Mouse (Mus musculus): Measurements from ENCODE around the gene Zscan18.
"Not testable (repeated sequence)": the region's sequence is repeated elsewhere in the genome, so short reads cannot be mapped to it uniquely, and the experiment has no call there.

Zscan18 gene

DNA sequence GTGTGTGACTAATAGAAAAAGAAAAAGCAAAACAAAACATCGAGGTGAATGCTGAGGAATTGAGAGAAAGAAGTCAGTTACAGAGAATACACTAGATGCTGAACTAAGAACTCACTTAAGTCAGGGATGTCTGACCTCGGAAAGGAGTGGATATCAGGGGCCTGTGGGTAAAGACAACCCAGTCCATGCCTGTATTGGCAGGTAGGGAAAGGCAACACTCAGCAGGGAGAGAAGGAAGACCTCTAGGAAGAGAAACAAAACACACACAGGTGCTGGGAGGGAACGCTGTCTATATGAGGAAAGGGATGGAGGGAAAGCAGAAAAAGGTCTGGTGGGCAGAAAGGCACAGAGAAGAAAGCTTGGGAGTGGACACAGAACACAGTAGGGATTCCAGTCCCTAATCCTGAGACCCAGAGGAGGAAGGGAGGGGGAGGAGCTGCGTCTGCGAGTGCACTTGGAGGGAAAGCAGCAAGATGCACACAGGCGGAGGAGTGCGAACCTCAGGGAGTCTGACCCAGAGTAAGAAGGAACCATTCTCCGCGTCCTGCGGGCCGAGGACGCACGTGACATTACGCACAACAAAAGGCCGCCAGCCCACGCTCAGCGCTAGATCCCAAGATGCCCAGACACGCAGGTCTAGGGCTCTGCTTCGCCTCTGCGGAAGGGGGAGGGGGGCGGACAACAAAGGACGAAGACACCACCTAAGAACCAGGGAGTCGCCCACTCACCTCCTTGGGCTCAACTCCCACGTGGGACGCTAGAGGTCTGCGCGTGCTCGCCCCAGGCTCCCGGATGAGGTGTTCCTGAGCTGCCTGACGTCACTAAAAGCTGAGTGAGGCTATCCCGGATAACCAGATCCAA is at the start of gene Zscan18:
Zscan18 (minus strand) TSS at position 770 of the 861 bp plus-strand sequence.
- DNase-seq (ENCODE audit: low spot score): peak; percentile 66

DNA sequence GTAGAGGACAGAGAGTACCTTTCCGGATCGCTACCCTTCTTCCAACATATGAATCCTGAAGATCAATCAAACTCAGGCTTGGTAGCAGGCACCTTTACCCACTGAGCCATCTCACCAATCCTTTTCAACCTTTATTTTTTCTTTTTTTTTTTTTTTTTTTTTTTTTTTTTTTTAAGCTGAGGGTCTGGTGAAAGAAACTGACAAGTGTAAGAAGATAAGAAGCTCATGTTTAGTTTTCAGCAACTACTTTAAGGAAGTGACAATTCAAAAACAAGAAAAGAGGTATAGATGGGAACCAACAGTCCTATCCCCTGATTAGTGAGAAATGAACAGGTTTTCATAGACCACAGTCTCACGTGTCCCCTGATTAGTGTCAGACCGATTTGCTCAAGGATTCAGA is 32.3 kb upstream of the Zscan18 start:
- no peak for DNase-seq (ENCODE audit: low spot score)

DNA sequence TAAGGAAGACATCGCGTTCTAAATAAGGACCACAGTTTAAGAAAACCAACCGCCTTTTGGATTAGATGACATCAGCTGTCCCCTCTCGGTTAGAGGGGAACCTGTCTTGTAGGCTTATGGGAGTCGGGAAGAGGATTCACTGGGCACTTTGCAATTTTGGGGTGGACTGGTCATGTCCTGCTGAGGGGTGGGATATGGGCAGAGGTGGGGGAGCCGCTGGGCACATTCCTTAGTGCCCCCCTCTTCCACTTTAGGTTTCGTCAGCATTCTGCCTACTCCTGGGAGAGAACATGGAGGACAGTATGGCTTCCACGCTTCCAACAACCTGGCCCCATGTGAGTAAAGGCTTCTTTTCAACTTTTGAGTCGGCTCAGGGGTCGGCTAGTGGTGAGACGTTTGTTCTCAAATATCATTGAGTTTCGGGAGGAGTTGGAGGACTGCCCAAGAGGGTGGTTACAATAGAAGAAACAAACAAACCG is 31.8 kb upstream of the Zscan18 start:
- DNase-seq (ENCODE audit: low spot score): no peak

DNA sequence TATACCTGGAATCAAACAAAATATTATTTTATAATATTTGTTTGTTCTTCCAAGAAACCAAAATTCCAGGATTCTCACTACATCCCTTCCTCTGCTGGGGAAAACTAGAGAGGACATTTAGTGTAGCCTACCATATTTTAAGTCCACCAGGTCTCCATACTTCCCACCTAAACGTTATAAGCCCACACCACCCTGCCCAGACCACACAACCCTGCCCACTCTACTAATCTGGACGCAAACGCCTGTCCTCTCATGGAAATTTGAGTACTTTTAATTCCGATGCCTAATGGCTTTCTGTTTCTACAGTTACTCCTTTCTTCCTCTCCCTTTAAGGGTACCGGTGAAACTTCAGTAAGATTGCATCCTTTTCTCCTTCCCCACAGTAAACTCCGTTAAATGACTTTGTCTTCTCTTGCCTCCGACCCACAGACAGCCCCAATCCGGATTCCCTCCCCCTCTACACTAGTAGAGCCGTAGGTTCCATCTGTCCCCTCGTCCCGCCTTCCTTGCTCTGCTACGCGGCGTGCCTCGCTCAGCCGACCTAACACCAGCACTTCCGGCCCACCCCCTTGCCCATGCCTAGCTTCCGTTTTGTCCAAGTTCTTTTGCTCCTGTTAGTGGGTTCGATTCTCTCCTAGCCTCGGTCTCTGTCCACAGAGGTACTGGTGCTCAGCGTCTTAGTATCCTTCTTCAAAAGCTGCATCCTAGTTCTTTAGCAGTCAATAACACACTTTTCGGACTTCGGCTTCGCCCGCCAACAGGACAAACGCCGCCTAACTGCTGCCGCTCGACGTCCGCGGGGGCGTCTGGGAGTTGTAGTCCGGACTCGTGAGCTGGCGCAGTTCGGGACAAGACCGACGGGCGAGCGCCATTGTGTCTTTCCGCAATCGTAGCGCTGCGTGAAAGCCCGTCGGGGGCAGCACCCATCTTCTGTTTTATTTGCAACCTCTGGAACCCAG is 31.0 kb upstream of the Zscan18 start, which contains the start of gene Zfp110:
Zfp110 (plus strand) TSS at position 600 of the 959 bp plus-strand sequence.
- peak; percentile 86 for DNase-seq (ENCODE audit: low spot score)

DNA sequence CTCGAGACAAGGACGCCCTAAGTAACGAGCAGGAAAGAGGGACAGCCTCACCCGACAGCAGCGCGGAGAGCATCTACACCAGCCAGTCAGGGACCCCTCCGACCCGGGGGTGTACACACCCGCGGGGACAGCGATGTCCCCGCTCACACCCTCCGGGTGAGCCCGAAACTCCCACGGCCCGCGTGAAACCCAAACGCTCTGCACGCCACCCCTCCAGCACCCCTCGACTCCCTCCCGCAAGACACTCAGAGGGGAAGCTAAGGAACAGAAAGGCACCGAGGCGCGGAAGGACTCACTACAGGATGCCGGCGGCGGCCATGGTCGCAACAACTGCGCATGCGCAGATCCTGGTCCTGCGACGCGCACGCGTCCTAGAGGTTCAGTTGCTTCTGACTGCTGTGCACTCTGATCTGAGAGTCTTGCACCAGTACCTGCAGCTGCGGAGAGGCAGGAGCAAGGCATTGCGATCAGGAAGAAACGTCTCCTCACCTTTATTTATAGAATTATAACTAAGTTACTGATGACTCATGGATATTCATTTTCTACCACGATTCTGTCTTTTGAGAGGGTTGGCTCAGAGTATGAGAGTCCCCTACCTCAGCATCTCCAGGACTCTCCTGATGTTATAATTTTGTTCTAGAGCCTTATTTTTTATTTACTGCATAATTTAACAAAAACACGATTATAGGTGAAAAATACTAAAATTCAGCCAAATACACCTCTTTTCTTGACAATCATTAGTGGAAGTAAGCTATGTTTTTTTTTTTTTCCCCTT is 15.3 kb upstream of the Zscan18 start, which contains the start of gene Zfp329:
Zfp329 (minus strand) TSS at position 338 of the 775 bp plus-strand sequence.
- DNase-seq (ENCODE audit: low spot score): peak; percentile 89

DNA sequence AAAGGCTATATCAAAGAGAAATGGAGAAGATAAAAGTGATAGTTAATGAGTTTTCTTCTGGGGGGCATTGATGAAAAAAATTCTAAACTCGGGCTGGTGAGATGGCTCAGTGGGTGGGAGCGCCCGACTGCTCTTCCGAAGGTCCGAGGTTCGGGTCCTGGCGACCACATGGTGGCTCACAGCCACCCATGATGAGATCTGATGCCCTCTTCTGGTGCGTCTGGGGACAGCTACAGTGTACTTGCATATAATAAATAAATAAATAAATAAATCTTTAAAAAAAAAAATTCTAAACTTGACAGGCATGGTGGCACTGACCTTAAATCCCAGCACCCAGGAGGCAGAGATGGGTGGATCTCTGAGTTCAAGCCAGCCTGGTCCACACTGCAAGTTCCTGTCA is 12.1 kb upstream of the Zscan18 start:
- DNase-seq (ENCODE audit: low spot score): no peak

DNA sequence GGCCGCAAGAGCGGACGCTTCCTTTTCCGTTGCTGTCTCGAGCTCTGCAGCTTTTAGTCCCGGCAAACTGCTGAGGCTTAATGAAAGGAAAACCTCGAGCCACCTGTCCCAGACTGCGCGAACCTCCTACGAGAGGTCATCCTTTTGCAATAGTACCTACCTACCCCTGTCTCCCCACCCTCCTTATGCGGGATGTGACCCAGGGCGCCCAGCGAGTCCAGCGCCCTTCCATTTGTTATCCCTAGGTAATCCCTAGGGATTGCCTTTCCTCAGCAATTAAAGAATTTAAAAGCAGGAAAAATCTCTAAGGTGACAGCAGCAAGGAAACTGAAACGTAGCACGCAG is 264 bp upstream of the Zscan18 start:
- no peak for DNase-seq (ENCODE audit: low spot score)

DNA sequence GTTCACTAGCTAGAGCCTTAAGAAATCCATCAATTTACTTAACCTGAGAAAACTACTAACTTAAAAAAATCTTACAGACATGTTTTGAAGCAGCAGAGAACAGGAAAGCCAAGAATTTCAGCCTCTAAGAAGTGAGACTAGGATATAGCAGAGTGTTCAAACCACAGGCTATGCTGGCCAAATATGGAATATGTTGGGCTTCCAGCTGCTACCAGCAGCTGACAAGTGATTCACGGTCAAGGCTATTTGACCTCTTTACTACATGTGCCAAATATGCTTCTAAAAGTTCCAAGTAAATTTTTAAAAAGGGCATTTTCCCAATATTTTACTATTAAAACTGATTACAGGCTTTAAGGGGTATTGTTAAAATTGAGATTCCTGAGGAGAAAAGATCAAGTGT is 3.9 kb downstream of the Zscan18 start:
- no peak for DNase-seq (ENCODE audit: low spot score)

DNA sequence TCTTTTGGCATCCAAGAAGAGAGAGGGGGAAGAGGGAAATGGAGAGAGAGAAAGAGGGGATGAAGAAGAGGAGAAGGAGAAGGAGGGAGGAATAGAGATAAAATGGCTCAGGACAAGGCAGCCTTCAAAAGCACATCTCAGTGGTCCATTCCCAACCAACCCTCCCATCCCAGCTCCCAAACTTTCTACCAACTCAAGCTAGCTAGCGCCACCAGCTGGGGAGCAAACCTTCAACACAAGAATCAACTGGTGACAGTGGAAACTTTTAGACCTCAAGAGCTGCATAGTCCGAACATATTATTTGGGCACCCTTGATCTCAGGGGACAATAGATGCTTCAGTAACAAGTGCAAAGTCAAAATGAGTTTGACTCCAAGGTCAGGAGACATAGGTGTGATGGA is 5.5 kb downstream of the Zscan18 start:
- no peak for DNase-seq (ENCODE audit: low spot score)

DNA sequence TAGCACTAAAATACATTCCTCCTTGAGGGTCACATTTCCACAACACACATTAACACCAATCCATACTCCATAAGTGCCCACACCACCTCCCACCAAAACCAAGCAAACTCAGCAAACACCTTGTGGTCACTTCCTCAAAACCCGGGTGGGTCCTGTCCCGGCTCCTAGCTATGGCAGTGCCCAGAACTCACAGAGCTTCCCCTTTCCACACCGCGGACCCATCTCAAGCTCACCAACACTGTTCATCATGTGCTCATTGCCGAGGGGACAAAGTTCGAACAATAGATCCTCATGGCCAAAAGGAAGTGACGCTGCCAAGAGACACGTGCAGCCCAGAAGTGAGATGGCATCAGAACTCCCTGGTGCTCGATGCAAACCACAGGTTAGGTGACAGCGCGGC is 10.8 kb downstream of the Zscan18 start:
- not testable (repeated sequence) for DNase-seq (ENCODE audit: low spot score)

DNA sequence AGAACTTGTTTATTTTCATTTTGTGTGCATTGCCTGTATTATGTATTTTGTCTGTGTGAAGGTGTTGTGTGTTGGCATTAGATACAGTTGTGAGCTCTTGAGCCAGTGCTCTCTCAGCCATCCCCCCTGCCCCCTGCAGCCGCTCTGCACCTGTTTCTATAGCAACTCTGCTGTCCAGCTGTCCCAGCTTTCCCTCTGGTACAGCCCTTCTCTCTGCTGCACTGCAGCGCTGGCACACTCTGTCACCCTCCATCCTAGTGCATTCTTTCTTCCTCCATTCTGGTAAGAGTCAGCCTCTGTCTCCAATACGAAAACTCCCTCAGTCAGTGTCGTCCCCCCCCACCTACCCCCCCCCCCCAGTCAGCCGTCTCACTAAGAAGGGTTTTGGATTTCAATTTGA is 15.4 kb downstream of the Zscan18 start:
- DNase-seq (ENCODE audit: low spot score): no peak

DNA sequence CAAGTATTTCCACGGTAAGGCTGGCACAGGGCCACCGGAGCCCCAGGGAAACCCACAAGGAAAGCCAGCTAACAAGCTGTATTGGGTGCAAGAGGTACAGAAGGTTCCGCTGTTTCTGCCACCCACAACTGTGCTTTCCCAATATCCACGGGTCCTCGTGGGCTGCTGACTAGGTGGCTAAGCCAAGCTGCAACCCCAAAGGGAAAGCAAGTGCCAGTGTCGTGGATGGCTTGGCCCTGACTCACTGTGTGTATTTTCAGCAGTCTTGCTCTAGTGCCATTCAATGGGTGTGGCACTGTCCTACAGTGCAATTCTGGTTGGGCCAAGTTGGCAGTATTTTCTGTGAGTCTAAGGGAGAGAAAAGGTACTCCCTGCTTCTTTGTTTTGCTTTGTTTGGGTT is 16.1 kb downstream of the Zscan18 start:
- DNase-seq (ENCODE audit: low spot score): no peak

DNA sequence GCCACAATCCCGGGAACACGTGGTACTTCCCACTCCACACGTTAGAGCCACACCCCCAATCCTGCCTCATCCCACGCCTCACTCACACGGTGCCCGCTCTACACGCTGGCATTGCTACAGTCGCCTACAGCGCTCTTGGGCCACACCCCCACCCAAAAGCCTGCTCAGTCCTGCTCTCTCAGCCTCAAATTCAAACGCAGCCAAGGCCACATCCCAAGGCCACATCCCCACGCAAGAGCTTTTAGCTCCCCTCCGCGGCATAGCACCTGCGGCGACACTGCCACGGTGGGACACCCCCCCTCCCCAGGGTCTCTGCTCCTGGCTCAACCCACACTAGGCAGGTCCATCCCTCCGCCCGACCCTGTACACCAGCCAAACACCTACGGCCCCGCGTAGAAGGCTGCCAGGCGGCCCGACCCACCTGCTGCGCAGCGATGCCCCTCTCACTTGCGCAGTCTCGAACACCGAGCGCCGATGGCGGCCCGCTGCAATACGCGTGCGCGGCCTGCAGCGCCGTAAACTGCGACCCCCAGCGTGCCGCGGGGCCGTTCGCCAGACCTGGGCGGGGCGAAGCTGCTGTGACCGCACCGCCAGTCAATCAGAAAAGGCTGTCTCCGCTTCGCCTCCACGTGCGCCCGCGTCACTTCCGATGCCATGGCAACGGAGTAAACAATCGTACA is 23.1 kb downstream of the Zscan18 start:
- DNase-seq (ENCODE audit: low spot score): peak; percentile 81

DNA sequence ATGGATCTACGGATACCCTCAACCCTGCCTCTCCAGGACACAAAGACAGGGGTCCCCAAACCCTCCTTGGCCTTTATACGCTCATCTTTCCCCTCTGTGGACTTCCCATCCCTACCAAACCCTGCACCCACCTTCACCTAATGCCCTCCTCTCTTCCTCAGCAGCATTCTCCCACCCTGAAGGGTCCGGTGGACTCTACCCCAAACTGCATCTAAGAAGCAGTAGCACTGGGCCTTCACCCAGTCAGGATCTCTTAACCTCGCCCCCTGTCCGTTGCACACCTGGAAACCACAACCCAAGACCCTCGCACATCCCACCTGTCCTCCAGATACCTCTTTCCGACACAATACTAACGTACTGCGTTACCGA is 23.7 kb downstream of the Zscan18 start:
- DNase-seq (ENCODE audit: low spot score): no peak

DNA sequence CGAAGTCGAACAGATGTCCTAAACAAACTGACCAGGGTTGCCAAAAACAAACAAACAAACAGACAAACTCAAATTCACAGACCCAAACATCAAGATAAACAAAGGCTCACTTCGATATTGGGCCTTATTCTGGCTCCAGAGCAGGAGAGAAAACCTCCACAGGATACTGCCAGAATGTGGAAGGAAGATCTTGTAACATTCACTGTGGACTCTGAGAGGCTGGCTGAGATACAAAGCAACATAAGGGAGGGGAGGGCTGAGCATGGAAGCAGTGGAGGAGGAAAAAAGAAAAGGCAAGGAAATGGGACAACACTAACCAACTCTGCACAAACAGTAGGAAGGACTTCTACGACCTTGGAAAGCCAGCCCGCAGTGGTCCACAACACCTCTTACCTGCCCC is 24.3 kb downstream of the Zscan18 start:
- DNase-seq (ENCODE audit: low spot score): no peak

DNA sequence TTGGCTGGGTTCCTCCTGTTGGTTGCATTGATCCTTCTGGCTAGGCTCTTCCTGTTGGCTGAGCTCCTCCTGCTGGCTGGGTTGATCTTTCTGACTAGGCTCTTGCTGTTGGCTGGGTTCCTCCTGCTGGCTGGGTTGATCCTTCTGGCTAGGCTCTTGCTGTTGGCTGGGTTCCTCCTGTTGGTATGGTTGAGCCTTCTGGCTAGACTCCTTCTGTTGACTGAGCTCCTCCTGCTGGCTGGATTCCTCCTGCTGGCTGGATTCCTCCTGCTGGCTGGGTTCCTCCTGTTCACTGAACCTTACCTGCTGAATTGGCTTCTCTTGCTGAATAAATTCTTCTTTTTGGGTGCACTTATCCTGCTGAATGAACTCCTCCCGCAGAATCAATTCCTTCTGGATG is 28.8 kb downstream of the Zscan18 start:
- peak; percentile 12 for DNase-seq (ENCODE audit: low spot score)

DNA sequence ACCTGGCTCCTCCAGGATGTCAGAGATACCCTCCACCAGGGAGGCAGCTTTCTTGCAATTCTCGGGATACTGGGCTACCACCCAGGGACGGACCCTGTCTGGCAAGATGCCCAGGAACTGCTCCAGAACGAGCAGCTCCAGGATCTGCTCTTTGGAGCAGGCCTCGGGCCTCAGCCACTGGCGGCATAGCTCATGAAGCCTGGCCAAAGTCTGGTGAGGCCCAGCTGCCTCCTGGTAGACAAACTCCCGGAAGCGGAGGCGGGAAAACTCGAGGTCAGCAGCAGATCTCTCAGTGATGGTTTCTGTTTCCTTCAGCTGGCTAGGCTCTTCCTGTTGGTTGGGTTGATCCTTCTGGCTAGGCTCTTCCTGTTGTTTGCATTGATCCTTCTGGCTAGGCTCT is 29.3 kb downstream of the Zscan18 start:
- no peak for DNase-seq (ENCODE audit: low spot score)

DNA sequence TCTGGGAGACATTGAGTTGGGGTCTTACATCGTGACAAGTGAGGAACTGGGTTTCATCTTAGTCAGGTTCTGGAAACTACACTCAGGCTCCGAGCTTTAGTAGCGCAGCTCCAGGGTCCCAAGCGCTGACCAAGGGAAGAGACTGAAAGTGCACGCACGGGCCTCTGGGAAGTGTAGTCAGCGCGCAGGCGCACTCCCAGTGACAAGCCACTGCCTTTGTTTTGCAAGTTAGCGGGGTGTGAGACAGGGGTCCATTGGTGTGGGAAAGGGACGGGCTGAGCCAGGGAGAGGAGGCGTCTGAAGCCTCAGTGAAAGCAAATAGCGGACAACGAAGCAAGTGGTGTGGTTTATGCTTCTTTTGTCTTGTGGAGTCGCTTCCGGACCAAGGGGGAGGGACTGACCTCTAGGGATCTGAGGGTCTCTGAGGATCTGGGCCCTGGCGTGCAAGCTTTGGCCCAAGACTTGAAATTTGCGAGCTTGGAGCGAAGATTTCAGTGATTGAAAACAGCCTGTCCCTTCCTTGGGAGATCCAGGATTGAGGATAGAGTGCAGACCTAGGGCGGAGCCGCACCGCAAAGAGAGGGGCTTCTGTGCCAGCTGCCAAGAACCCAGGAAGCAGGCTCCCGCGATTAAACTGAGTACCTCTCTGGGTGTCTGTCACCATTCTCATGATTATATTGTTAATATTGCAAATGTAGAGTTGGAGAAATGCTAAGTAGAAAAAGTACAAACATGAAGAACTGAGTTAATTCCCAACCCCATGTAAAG is 53.8 kb downstream of the Zscan18 start:
- no peak for DNase-seq (ENCODE audit: low spot score)

DNA sequence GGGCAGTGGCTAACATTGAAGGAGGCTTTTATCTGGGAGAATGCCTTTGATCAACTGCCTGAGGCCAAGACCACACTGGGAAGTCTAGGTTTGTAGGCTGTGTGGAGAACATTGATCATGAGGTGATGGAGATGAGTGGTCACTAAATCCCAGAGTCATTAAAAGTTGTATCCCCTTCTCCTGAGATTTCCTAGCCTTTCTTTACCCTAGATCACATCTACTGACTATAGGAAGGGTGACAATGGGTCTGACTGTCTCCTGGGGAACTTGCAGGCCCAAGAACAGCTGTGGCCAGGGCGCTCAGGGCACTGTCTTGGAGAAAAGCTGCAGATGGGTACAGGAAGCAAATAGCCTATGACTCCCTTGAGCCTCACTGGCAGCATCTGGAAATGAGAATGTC is 68.5 kb downstream of the Zscan18 start, which contains the start of gene Vmn2r56:
Vmn2r56 (minus strand) TSS at position 101 of the 400 bp plus-strand sequence.
- DNase-seq (ENCODE audit: low spot score): no peak

Measured in ovary, postnatal 36 days (tissue).